Mouse (Mus musculus) CD8-positive naive resting alpha-beta T cell, adult 57 days (primary cell): ENCODE measurements around the gene Aup1. TPM values are rescaled to one million over a fixed set of nuclear protein-coding genes. Genes with fewer than 3 reads are reported as not detected.

Experiments
- total RNA-seq: library from RNA; stranded (reverse); gene quantifications from one replicate; pipeline ENCODE4 v1.2.4, GENCODE M21; 2023

The Aup1 gene
- 325 TPM for total RNA-seq

DNA sequence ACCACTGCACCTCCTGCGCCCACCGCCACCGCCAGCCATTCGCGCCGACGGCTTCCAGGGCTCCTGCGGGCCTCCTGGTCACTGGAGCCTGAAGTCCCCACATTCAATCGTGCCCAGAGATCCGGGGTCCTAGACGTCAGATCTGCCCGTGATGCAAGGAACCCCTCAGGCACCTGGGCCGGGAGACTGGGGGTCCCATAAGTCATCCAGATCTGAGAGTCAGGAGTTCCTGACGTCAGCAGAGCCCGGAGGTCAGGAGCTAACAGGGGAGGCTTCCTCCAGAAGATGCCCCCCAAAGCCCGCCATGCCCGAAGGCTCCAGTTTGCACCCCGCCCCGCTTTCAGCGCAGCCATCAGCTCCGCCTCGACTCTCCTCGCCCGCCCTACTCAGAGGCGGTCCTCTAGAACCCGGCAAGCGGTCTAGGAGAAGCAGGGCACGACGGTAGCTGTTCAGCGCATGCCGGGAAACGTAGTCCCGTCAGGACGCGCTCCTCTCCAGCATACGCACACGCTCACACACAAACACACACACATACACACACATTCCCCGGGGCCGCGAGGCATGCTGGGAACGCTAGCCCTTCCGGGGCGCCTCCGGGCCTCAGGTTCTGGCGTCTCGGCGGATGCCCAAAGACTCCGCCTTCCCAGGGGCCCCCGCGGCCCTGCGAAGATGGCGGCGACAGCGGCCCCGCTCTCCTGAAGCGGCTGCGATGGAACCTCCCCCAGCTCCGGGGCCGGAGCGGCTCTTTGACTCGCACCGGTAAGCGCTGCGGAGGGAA lies at the start of gene Aup1:
Aup1 (plus strand) TSS at position 448 of the 778 bp plus-strand sequence.

DNA sequence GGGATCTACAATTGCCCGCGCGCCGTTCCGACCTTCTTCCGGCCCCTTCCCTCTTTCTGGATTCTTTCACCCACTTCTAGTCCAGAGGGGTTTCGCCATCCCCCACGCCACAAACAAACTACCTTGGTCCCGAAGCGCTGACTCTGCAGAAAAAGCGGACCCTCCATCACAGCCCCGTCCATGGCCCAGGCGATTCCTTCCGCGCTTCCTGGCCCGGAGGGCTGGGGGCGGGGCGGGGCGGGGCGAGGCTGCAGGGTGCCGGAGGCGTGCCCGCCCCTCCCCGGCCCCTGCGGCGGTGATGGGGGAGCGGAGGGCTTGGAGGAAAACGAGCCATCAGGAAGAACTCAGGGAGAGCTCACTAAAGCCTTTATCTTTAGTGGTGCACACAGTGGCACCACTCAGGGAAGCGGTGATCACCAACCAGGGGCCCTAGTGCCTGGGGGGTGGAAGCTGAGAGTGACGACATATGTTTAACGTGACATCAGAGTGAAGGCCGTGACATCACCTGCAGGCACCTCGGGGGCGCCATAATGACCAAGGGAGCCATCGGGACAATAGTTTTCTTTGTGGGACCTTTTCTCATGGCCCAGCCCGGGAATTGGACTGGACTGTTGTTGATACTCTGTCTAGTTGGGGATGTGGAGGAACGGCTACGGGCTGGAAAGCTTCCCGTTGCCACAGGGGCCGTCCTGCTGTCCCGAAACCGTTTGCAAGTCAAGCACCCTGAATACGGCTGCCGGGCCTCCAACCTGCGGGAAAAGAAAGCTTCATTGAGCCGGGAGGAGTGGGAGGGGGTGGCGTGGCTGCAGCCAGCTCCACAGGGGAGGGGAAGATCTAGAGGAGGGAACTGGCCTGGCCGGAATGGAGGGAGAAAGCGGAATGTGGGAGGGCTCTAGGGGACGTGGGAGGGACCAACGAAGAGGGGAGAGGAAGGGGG lies 20.8 kb upstream of the Aup1 start, which contains the start of the genes Dok1 and Loxl3:
Dok1 (minus strand) TSS at position 223 of the 937 bp plus-strand sequence.
Loxl3 (plus strand) TSS at position 925 of the 937 bp plus-strand sequence.

GRCm38 (mm10) chr6:83054871-83055431 lies 630 bp downstream of the Aup1 start, which contains the start of gene Htra2:
Gene Htra2, minus strand, starts transcription at chr6:83055273.

DNA sequence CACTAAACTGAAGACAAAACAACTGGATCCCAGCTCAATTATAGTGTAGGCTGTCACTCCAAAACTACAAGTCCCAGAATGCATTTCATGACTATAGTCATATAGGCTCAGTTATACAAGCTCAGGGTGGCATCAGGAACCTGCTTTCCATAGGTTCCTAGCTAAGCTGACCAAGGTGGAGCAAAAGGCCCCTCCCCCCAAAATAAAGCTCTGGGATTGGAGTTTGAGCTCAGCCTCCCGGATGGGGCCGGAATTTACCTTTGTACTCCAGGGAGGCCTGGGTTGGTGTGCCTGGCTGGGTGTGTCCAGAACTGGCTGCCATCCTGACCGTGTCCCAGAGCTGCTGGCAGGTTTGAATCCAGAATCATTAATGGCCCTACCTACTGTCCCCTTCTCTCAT lies 3.5 kb downstream of the Aup1 start, which contains the start of gene Dqx1:
Dqx1 (plus strand) TSS at position 55 of the 400 bp plus-strand sequence.

GRCm38 (mm10) chr6:83070247-83070310 lies 15.8 kb downstream of the Aup1 start, which contains the start of gene Tlx2:
Gene Tlx2, minus strand, starts transcription at chr6:83070293.

GRCm38 (mm10) chr6:83077630-83078323 lies 23.5 kb downstream of the Aup1 start, which contains the start of gene Pcgf1:
Gene Pcgf1, plus strand, starts transcription at chr6:83077869.

DNA sequence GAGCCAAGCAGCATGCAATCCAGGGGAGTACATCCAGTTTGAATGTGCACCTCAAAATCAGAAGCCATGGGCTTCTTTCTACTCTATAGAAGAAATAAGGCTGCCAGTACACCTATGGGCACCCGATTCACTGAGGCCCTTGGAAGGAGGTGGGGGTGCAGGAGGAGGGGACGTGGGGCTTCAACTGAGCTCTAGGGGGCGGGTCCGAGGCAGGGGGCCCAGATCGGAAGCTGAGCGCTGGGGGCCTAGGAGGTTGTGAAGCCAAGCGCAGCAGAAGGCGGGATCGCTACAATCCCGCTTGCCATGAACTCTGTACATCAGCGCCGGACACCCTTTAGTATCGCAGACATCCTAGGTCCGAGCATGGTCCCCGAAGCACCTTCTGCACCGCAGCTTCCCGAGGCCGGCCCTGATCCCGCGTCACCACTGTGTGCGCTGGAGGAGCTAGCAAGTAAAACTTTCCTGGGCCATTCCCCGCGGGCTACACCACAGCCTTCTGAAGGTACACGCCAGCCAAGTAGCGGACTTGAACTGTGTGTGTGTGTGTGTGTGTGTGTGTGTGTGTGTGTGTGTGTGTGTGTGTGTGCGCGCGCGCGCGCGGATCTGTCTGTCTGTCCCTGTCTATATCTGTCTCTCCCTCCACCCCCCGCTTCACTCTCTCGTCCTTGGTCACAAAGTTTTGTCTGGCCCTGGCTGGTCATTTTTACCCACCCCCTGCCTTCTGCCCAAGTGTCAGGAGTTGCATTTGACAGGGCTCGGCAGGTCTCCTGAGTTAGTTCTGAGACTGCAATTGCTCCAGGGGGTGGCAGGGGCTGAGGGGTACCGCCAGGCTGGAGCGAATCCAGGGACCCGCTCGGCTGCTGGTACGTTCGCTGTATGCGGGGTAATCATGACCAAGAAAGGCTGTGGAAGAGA lies 32.1 kb downstream of the Aup1 start, which contains the start of gene Lbx2:
Lbx2 (plus strand) TSS at position 247 of the 915 bp plus-strand sequence.

GRCm38 (mm10) chr6:83101316-83101687 lies 47.0 kb downstream of the Aup1 start, which contains the start of the genes Ccdc142 and Gm42688:
Gene Ccdc142, plus strand, starts transcription at chr6:83101601.
Gene Gm42688, plus strand, starts transcription at chr6:83101617.

Other genes with a start within 250 kb of the Aup1 start
- gene Sema4f, start 114.8 kb upstream of the Aup1 start, total RNA-seq, result 31.7 TPM
- gene M1ap, start 107.6 kb upstream of the Aup1 start, total RNA-seq, result not detected
- 20.4 TPM for gene Dok1, start 21.1 kb upstream of the Aup1 start, total RNA-seq
- gene Loxl3, start 20.3 kb upstream of the Aup1 start, total RNA-seq, result not detected
- 27.9 TPM for gene Htra2, start 752 bp downstream of the Aup1 start, total RNA-seq
- 15.2 TPM for gene Dqx1, start 3.3 kb downstream of the Aup1 start, total RNA-seq
- gene Tlx2, start 15.8 kb downstream of the Aup1 start, total RNA-seq, result not detected
- 32.1 TPM for gene Pcgf1, start 23.3 kb downstream of the Aup1 start, total RNA-seq
- not detected for gene Lbx2, start 31.8 kb downstream of the Aup1 start, total RNA-seq
- 16.0 TPM for gene Ccdc142, start 47.1 kb downstream of the Aup1 start, total RNA-seq
- gene Gm42688, start 47.1 kb downstream of the Aup1 start, total RNA-seq, result 9.5 TPM
- gene Mrpl53, start 54.5 kb downstream of the Aup1 start, total RNA-seq, result 28.5 TPM
- gene Mogs, start 61.0 kb downstream of the Aup1 start, total RNA-seq, result 33.9 TPM
- 42.7 TPM for gene Wbp1, start 67.0 kb downstream of the Aup1 start, total RNA-seq
- 33.8 TPM for gene Ino80b, start 70.9 kb downstream of the Aup1 start, total RNA-seq
- gene Rtkn, start 80.9 kb downstream of the Aup1 start, total RNA-seq, result not detected
- gene Wdr54, start 101.9 kb downstream of the Aup1 start, total RNA-seq, result not detected
- not detected for gene 1700003E16Rik, start 101.9 kb downstream of the Aup1 start, total RNA-seq
- gene Dctn1, start 111.4 kb downstream of the Aup1 start, total RNA-seq, result 103 TPM
- not detected for gene Slc4a5, start 165.3 kb downstream of the Aup1 start, total RNA-seq